Mouse (Mus musculus): ENCODE measurements around the gene Asap3.
A peak's percentile ranks its signal among the peaks of the same experiment; 100 is the strongest.

- TF ChIP-seq POLR2A (IDR thresholded peaks at IDR 0.05; ENCODE audit: insufficient read depth, low read depth, low read length) (no peak), CTCF (IDR thresholded peaks at IDR 0.05) (peak; percentile 92), EP300 (IDR thresholded peaks at IDR 0.05; ENCODE audit: insufficient read depth, low read depth, low read length) (0 out of 2 replicates have a peak, but pooled peaks have one; percentile 64)
Observed at GRCm38 (mm10) chr4:136239622-136240021, 33.5 kb downstream of the Asap3 start.

Data from heart, adult 2 months (tissue).